Mouse (Mus musculus): ENCODE data around the gene Them7. TPM values are rescaled to one million over a fixed set of nuclear protein-coding genes. Genes with fewer than 3 reads are reported as not detected.

The Them7 gene
- polyA plus RNA-seq, 1 experiment from 2014 or later = 0.13 TPM

GRCm38 (mm10) chr2:105228416-105228815, 4.3 kb downstream of the Them7 start:
- H3K36me3 ChIP-seq (ENCODE audit: control insufficient read depth, insufficient read depth, low read length) = no peaks in the 10 kb centered on the region
- H3K27ac ChIP-seq (ENCODE audit: low read length) = no peak overlapping the region
- 28% methylated on average over 2 of the region's 2 CpGs for WGBS
- H3K9me3 ChIP-seq (ENCODE audit: control insufficient read depth, low read length) = no peaks in the 10 kb centered on the region
- no peak overlapping the region for H3K4me2 ChIP-seq (ENCODE audit: low read depth, low read length)
- H3K27me3 ChIP-seq (ENCODE audit: control insufficient read depth, insufficient read depth, low read depth, low read length) = peaks cover 3% of the 10 kb centered on the region
- H3K9ac ChIP-seq (ENCODE audit: low read length) = no peak overlapping the region
- H3K4me3 ChIP-seq (ENCODE audit: low read length) = no peak overlapping the region
- peaks cover 9% of the 10 kb centered on the region; the same call in 1 of the 2 replicates for H3K4me1 ChIP-seq (replicated peaks; ENCODE audit: control insufficient read depth, insufficient read depth, low read length)
- ATAC-seq (ENCODE audit: low read depth) = peak; percentile 24; the same call in 1 of the 2 replicates

GRCm38 (mm10) chr2:105230333-105230732, 6.2 kb downstream of the Them7 start:
- WGBS = 0% methylated on average over 1 of the region's 1 CpGs
- Histone ChIP-seq H3K27ac (ENCODE audit: low read length) (no peak overlapping the region), H3K36me3 (ENCODE audit: control insufficient read depth, insufficient read depth, low read length) (no peaks in the 10 kb centered on the region), H3K9ac (ENCODE audit: low read length) (no peak overlapping the region), H3K4me3 (ENCODE audit: low read length) (no peak overlapping the region), H3K27me3 (ENCODE audit: control insufficient read depth, insufficient read depth, low read depth, low read length) (no peaks in the 10 kb centered on the region; the same call in 1 of the 2 replicates), H3K4me2 (ENCODE audit: low read depth, low read length) (no peak overlapping the region), H3K4me1 (replicated peaks; ENCODE audit: control insufficient read depth, insufficient read depth, low read length) (no peaks in the 10 kb centered on the region), H3K9me3 (ENCODE audit: control insufficient read depth, low read length) (no peaks in the 10 kb centered on the region)
- ATAC-seq (ENCODE audit: low read depth) = no peak

GRCm38 (mm10) chr2:105232386-105232785, 8.3 kb downstream of the Them7 start:
- H3K27me3 ChIP-seq (ENCODE audit: control insufficient read depth, insufficient read depth, low read depth, low read length) = no peaks in the 10 kb centered on the region; the same call in 1 of the 2 replicates
- 56% methylated on average over 4 of the region's 4 CpGs for WGBS
- no peaks in the 10 kb centered on the region for H3K9me3 ChIP-seq (ENCODE audit: control insufficient read depth, low read length)
- ATAC-seq (ENCODE audit: low read depth) = no peak
- no peak overlapping the region for H3K4me2 ChIP-seq (ENCODE audit: low read depth, low read length)
- H3K4me3 ChIP-seq (ENCODE audit: low read length) = no peak overlapping the region
- no peaks in the 10 kb centered on the region for H3K36me3 ChIP-seq (ENCODE audit: control insufficient read depth, insufficient read depth, low read length)
- H3K9ac ChIP-seq (ENCODE audit: low read length) = no peak overlapping the region
- H3K4me1 ChIP-seq (replicated peaks; ENCODE audit: control insufficient read depth, insufficient read depth, low read length) = no peaks in the 10 kb centered on the region; the same call in 1 of the 2 replicates
- no peak overlapping the region for H3K27ac ChIP-seq (ENCODE audit: low read length)

- no peak overlapping the region for H3K4me2 ChIP-seq (ENCODE audit: low read depth, low read length)
- WGBS = 27% methylated on average over 6 of the region's 6 CpGs
Measured at GRCm38 (mm10) chr2:105234278-105234677, 10.2 kb downstream of the Them7 start.

GRCm38 (mm10) chr2:105235380-105236115, 11.4 kb downstream of the Them7 start:
- no peak overlapping the region for H3K4me2 ChIP-seq (ENCODE audit: low read depth, low read length)
- H3K4me3 ChIP-seq (ENCODE audit: low read length) = no peak overlapping the region
- no peaks in the 10 kb centered on the region for H3K9me3 ChIP-seq (ENCODE audit: control insufficient read depth, low read length)
- no peak for ATAC-seq (ENCODE audit: low read depth)
- H3K4me1 ChIP-seq (replicated peaks; ENCODE audit: control insufficient read depth, insufficient read depth, low read length) = no peaks in the 10 kb centered on the region; the same call in 1 of the 2 replicates
- H3K36me3 ChIP-seq (ENCODE audit: control insufficient read depth, insufficient read depth, low read length) = no peaks in the 10 kb centered on the region
- H3K27me3 ChIP-seq (ENCODE audit: control insufficient read depth, insufficient read depth, low read depth, low read length) = no peaks in the 10 kb centered on the region
- no peak overlapping the region for H3K27ac ChIP-seq (ENCODE audit: low read length)
- H3K9ac ChIP-seq (ENCODE audit: low read length) = no peak overlapping the region
- 46% methylated on average over 12 of the region's 12 CpGs for WGBS

More at GRCm38 (mm10) chr2:105234278-105234677, 10.2 kb downstream of the Them7 start:
- Histone ChIP-seq H3K27me3 (ENCODE audit: control insufficient read depth, insufficient read depth, low read depth, low read length) (no peaks in the 10 kb centered on the region), H3K9ac (ENCODE audit: low read length) (no peak overlapping the region), H3K27ac (ENCODE audit: low read length) (peak overlapping the region; percentile 39; the same call in 1 of the 2 replicates), H3K4me1 (replicated peaks; ENCODE audit: control insufficient read depth, insufficient read depth, low read length) (no peaks in the 10 kb centered on the region; the same call in 1 of the 2 replicates), H3K4me3 (ENCODE audit: low read length) (no peak overlapping the region), H3K36me3 (ENCODE audit: control insufficient read depth, insufficient read depth, low read length) (no peaks in the 10 kb centered on the region), H3K9me3 (ENCODE audit: control insufficient read depth, low read length) (no peaks in the 10 kb centered on the region)
- ATAC-seq (ENCODE audit: low read depth) = peak; percentile 59

GRCm38 (mm10) chr2:105237424-105237823, 13.3 kb downstream of the Them7 start:
- no peak for ATAC-seq (ENCODE audit: low read depth)
- WGBS = 31% methylated on average over 7 of the region's 7 CpGs
- no peaks in the 10 kb centered on the region for H3K27me3 ChIP-seq (ENCODE audit: control insufficient read depth, insufficient read depth, low read depth, low read length)
- H3K36me3 ChIP-seq (ENCODE audit: control insufficient read depth, insufficient read depth, low read length) = no peaks in the 10 kb centered on the region
- H3K9me3 ChIP-seq (ENCODE audit: control insufficient read depth, low read length) = no peaks in the 10 kb centered on the region
- no peak overlapping the region for H3K27ac ChIP-seq (ENCODE audit: low read length)
- H3K9ac ChIP-seq (ENCODE audit: low read length) = no peak overlapping the region
- H3K4me3 ChIP-seq (ENCODE audit: low read length) = no peak overlapping the region
- H3K4me2 ChIP-seq (ENCODE audit: low read depth, low read length) = no peak overlapping the region
- no peaks in the 10 kb centered on the region; the same call in 1 of the 2 replicates for H3K4me1 ChIP-seq (replicated peaks; ENCODE audit: control insufficient read depth, insufficient read depth, low read length)

- no peak for ATAC-seq (ENCODE audit: low read depth)
- Histone ChIP-seq H3K27me3 (ENCODE audit: control insufficient read depth, insufficient read depth, low read depth, low read length) (no peaks in the 10 kb centered on the region), H3K4me3 (ENCODE audit: low read length) (no peak overlapping the region), H3K4me2 (ENCODE audit: low read depth, low read length) (no peak overlapping the region), H3K36me3 (ENCODE audit: control insufficient read depth, insufficient read depth, low read length) (no peaks in the 10 kb centered on the region), H3K9ac (ENCODE audit: low read length) (no peak overlapping the region), H3K27ac (ENCODE audit: low read length) (no peak overlapping the region), H3K4me1 (replicated peaks; ENCODE audit: control insufficient read depth, insufficient read depth, low read length) (no peaks in the 10 kb centered on the region; the same call in 1 of the 2 replicates), H3K9me3 (ENCODE audit: control insufficient read depth, low read length) (no peaks in the 10 kb centered on the region)
- 70% methylated on average over 2 of the region's 2 CpGs for WGBS
Measured at GRCm38 (mm10) chr2:105237841-105238240, 13.7 kb downstream of the Them7 start.

- no peak overlapping the region for H3K9ac ChIP-seq (ENCODE audit: low read length)
- WGBS = 20% methylated on average over 3 of the region's 3 CpGs
- H3K36me3 ChIP-seq (ENCODE audit: control insufficient read depth, insufficient read depth, low read length) = no peaks in the 10 kb centered on the region
- peak; percentile 43; the same call in 1 of the 2 replicates for ATAC-seq (ENCODE audit: low read depth)
- no peak overlapping the region for H3K4me3 ChIP-seq (ENCODE audit: low read length)
- no peaks in the 10 kb centered on the region; the same call in 1 of the 2 replicates for H3K4me1 ChIP-seq (replicated peaks; ENCODE audit: control insufficient read depth, insufficient read depth, low read length)
- H3K27me3 ChIP-seq (ENCODE audit: control insufficient read depth, insufficient read depth, low read depth, low read length) = no peaks in the 10 kb centered on the region
- no peak overlapping the region for H3K27ac ChIP-seq (ENCODE audit: low read length)
- no peaks in the 10 kb centered on the region for H3K9me3 ChIP-seq (ENCODE audit: control insufficient read depth, low read length)
- no peak overlapping the region for H3K4me2 ChIP-seq (ENCODE audit: low read depth, low read length)
Measured at GRCm38 (mm10) chr2:105238775-105239174, 14.7 kb downstream of the Them7 start.

GRCm38 (mm10) chr2:105240631-105241030, 16.5 kb downstream of the Them7 start:
- H3K27me3 ChIP-seq (ENCODE audit: control insufficient read depth, insufficient read depth, low read depth, low read length) = no peaks in the 10 kb centered on the region
- H3K9me3 ChIP-seq (ENCODE audit: control insufficient read depth, low read length) = no peaks in the 10 kb centered on the region
- no peak overlapping the region for H3K9ac ChIP-seq (ENCODE audit: low read length)
- no peak overlapping the region for H3K4me2 ChIP-seq (ENCODE audit: low read depth, low read length)
- no peak overlapping the region for H3K27ac ChIP-seq (ENCODE audit: low read length)
- ATAC-seq (ENCODE audit: low read depth) = no peak
- WGBS = 48% methylated on average over 1 of the region's 1 CpGs
- no peaks in the 10 kb centered on the region; the same call in 1 of the 2 replicates for H3K4me1 ChIP-seq (replicated peaks; ENCODE audit: control insufficient read depth, insufficient read depth, low read length)
- no peak overlapping the region for H3K4me3 ChIP-seq (ENCODE audit: low read length)
- H3K36me3 ChIP-seq (ENCODE audit: control insufficient read depth, insufficient read depth, low read length) = no peaks in the 10 kb centered on the region
